Mouse (Mus musculus) macrophage (primary cell): ENCODE data around the gene Kif21b. TPM values are rescaled to one million over a fixed set of nuclear protein-coding genes. Genes with fewer than 3 reads are reported as not detected.

Experiments
- H3K27ac ChIP-seq: fragments of 350-480 bp; formaldehyde crosslinking; 2 replicates; pipeline ENCODE4 v1.9.0; 2021
- H3K36me3 ChIP-seq: fragments of 350-480 bp; formaldehyde crosslinking; 2 replicates; pipeline ENCODE4 v1.9.0; 2021; ENCODE audit errors: inconsistent target
- H3K4me3 ChIP-seq: fragments of 350-480 bp; formaldehyde crosslinking; 2 replicates; pipeline ENCODE4 v1.9.0; 2021; ENCODE audit errors: inconsistent target
- H3K79me2 ChIP-seq: fragments of 350-480 bp; formaldehyde crosslinking; 2 replicates; pipeline ENCODE4 v1.9.0; 2021; ENCODE audit errors: inconsistent target
- WGBS: methylation state at CpG from one replicate; pipeline ENCODE4 v1.1.7; 2026; ENCODE audit warnings: inconsistent platforms; ENCODE audit not compliant: missing documents; 5-methylcytosine and 5-hydroxymethylcytosine counted together
- polyA plus RNA-seq: library from polyadenylated mRNA; stranded (reverse); fragments of 250-400 nt; gene quantifications from 3 replicates; pipeline ENCODE4 v1.2.4, GENCODE M21; 2018; ENCODE audit warnings: inconsistent platforms
- total RNA-seq, 78 experiments: library from RNA; depleted of rRNA; stranded (reverse); fragments of 250-400 nt; gene quantifications; 1 replicate in 9 of 78; 2 replicates in 24 of 78; 3 replicates in 43 of 78; 4 replicates in 2 of 78; pipeline ENCODE4 v1.2.4; 2018; ENCODE audit warnings: inconsistent platforms in 56 of 78

The Kif21b gene
- 10 to 100 TPM in 24 of 26 experiments, 1 to 10 TPM in 2; 8.5 to 75.3 (median 34.6) TPM for total RNA-seq (2018; cell fraction: chromatin; rRNA removed)
- total RNA-seq (2018; cell fraction: cytosol; rRNA removed) = 10 to 100 TPM in 11 of 26 experiments, 1 to 10 TPM in 15; 4.7 to 14.3 (median 9.2) TPM
- 10 to 100 TPM in 22 of 26 experiments, 1 to 10 TPM in 4; 7.2 to 42.0 (median 17.1) TPM for total RNA-seq (2018; cell fraction: nucleus; rRNA removed)
- polyA plus RNA-seq = 7.3 to 9.8 TPM (median 9.5 TPM) in 3 replicates

DNA sequence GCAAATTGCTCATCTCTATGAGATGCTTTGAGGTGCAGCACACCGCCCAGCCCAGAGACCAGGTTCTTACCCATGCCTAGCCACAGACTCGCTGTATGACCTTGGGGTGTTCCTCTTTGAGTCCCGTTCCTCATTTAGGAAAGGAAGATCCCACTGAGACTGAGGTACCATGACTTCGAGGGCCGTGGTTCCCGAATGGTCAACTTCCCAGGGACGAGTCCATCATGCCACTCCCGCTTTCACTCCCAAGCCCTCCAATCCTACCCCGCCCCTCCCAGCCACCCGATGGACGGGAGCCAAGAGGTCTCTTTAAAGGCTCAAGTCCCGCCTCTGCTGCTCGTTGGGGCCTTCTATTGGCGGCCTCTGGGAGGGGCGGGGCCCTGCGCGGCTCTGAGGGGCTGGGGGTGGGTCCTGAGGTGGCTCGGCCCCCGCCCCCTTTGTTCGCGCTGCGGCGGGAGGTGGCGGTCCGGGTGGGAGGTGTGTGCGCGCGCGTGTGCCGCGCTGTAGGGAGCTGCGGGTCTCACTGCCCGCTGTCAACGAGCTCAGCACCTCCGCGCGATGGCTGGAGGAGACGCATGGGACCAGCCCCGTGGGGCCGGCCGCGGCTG, at the start of gene Kif21b:
Kif21b (plus strand) TSS at position 439 of the 608 bp plus-strand sequence.
- Histone ChIP-seq H3K27ac (peak within 1 kb of the TSS; percentile 43), H3K4me3 (peak within 1 kb of the TSS; percentile 54), H3K36me3 (no peaks in the 10 kb centered on the region), H3K79me2 (peaks cover 38% of the 10 kb centered on the region)
- under 1% methylated on average over 37 of the region's 42 CpGs for WGBS

DNA sequence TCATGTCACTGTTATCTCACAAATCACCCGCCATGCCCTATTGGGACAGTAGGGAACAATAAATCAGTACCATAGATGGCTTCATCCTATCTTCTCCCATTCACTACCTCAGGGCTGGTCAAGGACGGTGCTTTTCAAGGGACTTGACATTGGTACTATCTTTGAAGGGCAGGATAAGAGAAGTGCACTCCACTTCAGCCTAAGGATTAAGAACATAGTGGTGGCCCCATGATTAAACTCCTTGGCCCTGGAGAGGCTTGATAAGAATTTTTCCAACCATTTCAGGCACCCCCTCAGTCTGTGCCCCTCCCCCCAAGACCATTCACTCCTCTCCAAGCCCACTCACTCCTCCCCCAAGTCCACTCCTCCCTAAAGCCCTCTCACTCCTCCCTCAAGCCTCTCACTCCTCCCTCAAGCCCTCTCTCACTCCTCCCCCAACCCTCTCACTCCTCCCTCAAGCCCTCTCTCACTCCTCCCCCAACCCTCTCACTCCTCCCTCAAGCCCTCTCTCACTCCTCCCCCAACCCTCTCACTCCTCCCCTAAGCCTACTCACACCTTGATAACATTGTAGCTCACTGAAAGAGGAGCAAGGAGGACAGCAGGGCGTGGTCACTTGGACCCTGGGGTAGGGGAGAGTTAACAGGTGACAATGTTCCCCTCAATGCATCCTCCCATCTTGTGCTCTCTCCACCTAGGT, 45.1 kb upstream of the Kif21b start:
- Histone ChIP-seq H3K4me3 (no peak overlapping the region), H3K27ac (no peak overlapping the region), H3K79me2 (no peaks in the 10 kb centered on the region), H3K36me3 (no peaks in the 10 kb centered on the region)
- WGBS = 91% methylated on average over 3 of the region's 3 CpGs

DNA sequence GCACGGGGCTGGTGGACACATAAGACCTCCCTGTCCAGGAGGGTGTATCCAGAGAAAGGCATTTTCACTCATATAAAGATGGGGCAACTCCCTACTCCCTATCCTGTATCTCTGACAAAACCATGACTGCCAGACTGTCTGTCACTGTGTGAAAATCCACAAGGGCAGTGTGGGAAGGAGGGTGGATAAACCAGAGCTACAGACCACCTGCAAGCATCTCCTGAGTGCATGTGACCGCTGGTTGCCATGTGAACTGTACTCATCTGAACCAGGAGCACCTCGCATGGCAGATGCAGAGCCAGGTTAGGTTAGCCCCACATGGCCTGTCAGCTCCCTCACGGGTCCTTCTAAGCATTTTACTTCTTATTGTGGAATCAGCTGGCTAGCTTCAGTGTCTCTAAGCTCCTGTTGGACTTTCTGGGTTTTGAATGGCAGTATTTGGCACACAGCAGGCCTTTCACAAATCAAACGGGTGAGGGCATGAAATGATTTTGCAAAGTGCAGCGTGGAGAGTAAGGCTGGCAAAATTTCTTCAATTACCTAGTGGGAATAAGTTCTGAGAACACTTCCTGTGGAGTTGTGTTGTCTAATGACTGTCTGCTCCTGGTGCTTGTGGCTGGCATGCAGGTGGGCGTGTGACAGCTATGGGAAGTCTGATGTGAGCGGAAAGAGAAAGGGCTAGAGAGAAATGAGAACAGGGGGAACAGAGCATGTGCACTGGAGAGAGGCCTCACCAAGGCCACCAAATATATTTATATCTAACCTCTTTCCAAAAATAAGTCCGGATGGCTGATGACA, 41.6 kb upstream of the Kif21b start:
- Histone ChIP-seq H3K4me3 (no peak overlapping the region), H3K27ac (no peak overlapping the region), H3K79me2 (no peaks in the 10 kb centered on the region), H3K36me3 (no peaks in the 10 kb centered on the region)
- 80% methylated on average over 9 of the region's 9 CpGs for WGBS

DNA sequence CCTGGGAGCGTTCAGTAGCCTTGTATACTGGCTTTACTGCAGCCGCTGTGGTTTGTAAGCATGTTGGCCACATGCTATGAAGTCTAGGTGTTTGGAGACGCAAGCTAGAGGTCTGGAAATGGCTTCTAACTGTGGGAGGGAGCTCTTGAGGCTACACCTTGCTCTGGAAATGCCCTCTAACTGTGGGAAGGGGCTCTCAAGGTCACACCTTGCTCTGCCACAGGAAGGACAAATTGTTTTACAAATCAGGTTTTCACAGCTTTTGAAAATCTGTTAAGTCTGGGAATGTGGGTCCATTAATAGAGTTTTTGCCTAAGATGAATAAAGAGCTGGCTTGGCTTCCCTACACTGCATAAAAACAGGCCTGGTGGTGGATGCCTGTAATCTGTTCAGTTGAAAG, 37.5 kb upstream of the Kif21b start:
- 88% methylated on average over 3 of the region's 3 CpGs for WGBS
- Histone ChIP-seq H3K27ac (no peak overlapping the region), H3K4me3 (no peak overlapping the region), H3K36me3 (no peaks in the 10 kb centered on the region), H3K79me2 (no peaks in the 10 kb centered on the region)

DNA sequence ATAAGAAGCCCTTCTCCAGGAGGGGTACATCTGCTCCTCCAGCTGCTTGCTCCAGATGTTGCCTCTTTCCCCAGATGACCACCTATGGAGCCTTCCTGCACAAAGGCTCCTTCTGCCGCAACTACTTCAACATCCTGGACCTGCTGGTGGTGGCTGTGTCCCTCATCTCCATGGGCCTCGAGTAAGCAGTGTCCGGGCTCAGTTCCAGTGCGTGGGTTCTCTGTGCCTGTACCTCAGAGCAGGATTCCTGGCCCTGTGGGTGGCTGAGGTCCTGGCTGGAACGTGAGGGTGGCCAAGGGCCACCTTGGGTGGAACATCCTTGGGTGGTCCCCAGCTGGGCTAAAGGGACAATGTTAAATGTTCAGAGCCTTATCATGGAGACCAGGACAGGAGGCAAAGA, 36.4 kb upstream of the Kif21b start:
- Histone ChIP-seq H3K27ac (no peak overlapping the region), H3K79me2 (no peaks in the 10 kb centered on the region), H3K36me3 (no peaks in the 10 kb centered on the region), H3K4me3 (no peak overlapping the region)
- WGBS = 97% methylated on average over 5 of the region's 5 CpGs

DNA sequence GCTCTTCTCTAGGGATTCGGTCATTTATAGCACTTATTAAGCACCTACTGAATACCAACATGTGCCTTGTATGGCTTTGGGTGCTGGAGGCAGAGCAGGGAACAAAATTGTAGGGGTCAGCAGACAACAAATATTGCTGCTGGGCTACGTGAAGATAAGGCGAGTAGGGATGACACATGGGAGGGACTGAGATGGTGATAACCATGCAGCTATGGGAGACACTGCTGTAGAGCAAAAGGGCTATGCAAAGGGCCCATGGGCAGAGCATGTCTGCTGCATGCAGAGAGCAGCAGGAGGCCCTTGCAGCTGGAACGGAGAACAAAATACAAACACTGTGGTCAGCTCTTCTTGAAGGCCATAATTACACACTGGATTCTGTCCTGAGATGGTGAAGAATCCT, 29.1 kb upstream of the Kif21b start:
- Histone ChIP-seq H3K79me2 (no peaks in the 10 kb centered on the region), H3K4me3 (no peak overlapping the region), H3K27ac (no peak overlapping the region), H3K36me3 (no peaks in the 10 kb centered on the region)
- 97% methylated on average over 4 of the region's 4 CpGs for WGBS

DNA sequence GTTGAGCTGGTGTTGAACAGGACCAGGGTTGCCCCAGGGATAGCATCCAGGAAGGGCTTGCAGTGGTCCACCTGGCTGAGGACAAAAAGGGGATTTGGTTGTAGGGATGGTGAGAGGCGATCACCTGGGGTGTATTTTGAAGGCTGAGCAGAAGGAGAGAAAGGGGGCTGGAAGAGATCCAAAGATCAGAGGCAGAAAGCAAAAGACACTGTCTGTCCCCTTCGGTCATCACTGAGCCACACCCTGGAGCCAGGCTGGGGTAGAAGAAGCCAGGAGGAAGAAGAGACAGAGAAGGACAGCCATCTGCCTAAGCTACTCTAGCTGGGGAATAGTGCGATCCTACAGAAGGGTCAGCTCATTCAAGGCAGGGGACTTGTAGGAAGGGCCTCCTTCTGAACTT, 28.6 kb upstream of the Kif21b start:
- no peak overlapping the region for H3K27ac ChIP-seq
- H3K79me2 ChIP-seq = no peaks in the 10 kb centered on the region
- no peaks in the 10 kb centered on the region for H3K36me3 ChIP-seq
- 85% methylated on average over 3 of the region's 3 CpGs for WGBS
- H3K4me3 ChIP-seq = no peak overlapping the region

DNA sequence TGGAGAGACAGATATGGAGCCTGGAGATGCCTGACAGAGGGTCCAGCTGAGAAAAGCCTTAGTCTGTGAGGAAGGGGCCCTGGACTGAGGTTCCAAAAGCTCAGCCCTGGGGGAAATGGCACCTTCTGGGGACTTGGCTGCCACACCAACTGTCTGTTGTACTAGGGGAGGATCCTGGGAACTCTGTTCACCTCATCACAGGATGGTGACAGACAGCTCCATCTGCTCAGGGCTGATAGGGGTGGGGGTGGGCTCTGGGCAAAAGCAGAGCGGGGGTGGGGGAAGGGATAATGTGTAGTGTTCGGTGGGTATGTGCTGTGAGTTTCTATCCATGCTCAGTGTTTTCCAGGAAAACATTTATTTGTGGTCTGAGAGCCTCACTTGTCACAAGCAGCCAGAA, 28.2 kb upstream of the Kif21b start:
- WGBS = 94% methylated on average over 2 of the region's 2 CpGs

DNA sequence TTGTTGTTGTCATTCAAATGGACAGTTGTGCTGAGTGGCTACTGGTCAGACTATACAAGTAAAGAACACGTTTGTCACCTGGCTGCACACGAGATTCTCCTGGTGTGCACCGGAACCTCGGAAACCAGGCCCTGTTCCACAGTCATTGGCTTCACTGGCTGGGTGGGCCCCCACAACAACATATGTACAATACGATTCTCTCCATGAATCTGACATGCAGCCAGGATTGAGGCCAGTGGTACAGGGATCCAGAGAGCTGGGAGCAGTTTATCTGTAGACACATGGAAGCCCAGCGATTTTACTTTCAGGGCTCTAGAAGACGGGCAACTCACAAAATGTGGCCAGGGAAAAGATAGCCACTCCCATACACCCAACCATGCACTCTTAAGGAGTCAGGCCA, 27.5 kb upstream of the Kif21b start:
- 92% methylated on average over 7 of the region's 7 CpGs for WGBS
- H3K4me3 ChIP-seq = no peak overlapping the region
- H3K27ac ChIP-seq = no peak overlapping the region
- no peaks in the 10 kb centered on the region for H3K79me2 ChIP-seq
- no peaks in the 10 kb centered on the region for H3K36me3 ChIP-seq

More for the DNA sequence above, 28.2 kb upstream of the Kif21b start:
- Histone ChIP-seq H3K4me3 (no peak overlapping the region), H3K36me3 (no peaks in the 10 kb centered on the region), H3K27ac (no peak overlapping the region), H3K79me2 (no peaks in the 10 kb centered on the region)

DNA sequence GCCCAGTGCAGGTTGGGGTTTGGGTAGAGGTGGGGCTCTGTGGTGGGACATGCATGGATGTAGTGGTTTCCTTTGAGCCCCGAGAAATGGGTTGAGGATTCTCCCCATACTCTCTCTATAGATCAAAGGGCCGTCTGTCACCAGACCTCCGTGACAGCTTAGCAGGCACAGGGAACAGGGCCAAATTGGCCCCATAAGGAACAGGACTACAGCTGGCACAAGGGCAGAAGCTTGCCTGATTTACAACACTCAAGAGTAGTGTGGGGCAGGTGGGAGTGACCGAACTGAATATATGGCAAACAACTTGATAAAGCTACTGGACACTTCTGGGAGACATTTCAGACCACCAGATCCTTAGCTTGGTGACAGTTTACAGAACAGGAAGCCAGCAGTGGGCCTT, 26.4 kb upstream of the Kif21b start:
- H3K27ac ChIP-seq = no peak overlapping the region
- 68% methylated on average over 4 of the region's 4 CpGs for WGBS
- H3K36me3 ChIP-seq = no peaks in the 10 kb centered on the region
- no peaks in the 10 kb centered on the region for H3K79me2 ChIP-seq
- no peak overlapping the region for H3K4me3 ChIP-seq

DNA sequence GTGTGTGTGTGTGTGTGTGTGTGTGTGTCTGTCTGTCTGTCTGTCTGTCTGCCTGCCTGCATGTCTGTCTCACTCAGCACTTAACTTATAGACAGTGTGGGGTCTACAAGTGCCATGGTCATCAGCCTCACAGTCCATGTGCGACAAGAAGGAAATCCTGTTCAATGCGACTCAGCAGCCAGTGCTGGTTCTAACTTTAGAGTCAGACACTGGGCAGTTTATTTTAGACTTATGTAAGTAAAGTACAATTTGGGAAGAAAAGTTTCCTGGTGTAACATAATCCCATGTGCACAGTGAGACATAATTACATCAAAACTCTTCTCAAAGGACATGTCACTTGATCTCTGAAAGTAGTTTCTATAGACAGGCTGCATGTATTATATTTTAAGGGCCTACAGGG, 21.7 kb upstream of the Kif21b start:
- Histone ChIP-seq H3K4me3 (no peak overlapping the region), H3K79me2 (no peaks in the 10 kb centered on the region), H3K27ac (no peak overlapping the region), H3K36me3 (no peaks in the 10 kb centered on the region)
- WGBS = 36% methylated on average over 2 of the region's 2 CpGs

DNA sequence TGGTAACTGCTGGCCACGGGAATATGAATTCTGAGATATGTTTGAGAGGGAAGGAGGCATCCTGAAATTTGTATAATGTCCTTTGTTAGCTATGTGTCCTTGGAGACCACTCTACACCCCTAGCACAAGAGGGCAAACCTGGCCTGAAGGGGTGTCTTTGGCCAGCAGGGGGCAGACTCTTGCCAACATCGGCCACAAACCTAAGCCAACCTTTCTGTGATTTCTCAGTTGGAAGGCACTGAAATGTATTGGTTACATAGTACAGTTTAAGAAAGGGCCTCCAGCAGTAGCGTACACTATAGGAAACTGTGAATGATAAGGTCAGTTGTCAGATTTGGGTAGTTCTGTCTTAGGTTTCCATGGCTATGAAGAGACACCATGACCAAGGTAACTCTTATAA, 15.0 kb upstream of the Kif21b start:
- 2% methylated on average over 3 of the region's 3 CpGs for WGBS
- H3K27ac ChIP-seq = no peak overlapping the region
- H3K79me2 ChIP-seq = no peaks in the 10 kb centered on the region
- no peaks in the 10 kb centered on the region for H3K36me3 ChIP-seq
- no peak overlapping the region for H3K4me3 ChIP-seq

DNA sequence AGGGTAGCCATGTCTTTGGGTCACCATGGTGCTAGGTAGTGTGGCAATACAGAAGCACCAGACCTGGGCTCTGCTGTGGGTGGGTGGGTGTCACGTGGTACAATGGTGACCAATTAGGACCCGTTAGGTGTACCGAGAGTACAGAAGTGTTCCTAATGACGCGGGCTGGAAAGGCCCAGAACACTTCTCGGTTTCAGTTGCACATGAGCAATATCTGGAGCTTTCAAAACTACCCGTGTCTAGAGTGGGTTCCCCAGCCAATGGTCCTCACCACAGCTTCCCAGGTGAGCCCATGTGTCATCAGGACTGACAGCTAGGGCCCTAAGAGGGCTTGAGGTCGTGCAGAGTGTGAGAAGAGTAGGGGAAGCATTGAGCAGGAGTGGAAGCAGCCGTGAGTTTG, 14.1 kb upstream of the Kif21b start:
- Histone ChIP-seq H3K36me3 (no peaks in the 10 kb centered on the region), H3K27ac (no peak overlapping the region), H3K79me2 (no peaks in the 10 kb centered on the region), H3K4me3 (no peak overlapping the region)
- WGBS = 87% methylated on average over 9 of the region's 9 CpGs

DNA sequence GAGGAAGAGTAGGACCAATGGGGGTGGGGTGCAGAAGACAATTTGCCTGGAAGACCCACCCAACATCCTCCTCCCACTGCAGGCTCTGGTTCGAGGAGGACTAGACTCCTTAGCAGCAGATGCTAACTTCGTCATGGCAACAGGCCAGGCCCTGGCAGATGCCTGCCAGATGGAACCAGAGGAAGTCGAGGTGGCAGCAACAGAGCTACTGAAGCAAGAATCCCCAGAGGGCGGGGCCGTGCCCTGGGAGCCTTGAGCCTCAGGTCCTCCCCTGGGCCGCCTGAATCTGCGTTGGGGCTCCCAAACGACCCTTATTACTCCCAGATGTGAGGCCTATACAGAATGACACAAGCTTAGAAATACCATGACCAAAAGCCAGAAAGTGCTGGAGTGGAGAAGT, 12.3 kb upstream of the Kif21b start:
- Histone ChIP-seq H3K27ac (no peak overlapping the region), H3K36me3 (no peaks in the 10 kb centered on the region), H3K79me2 (no peaks in the 10 kb centered on the region), H3K4me3 (no peak overlapping the region)
- 23% methylated on average over 8 of the region's 8 CpGs for WGBS
